Mouse (Mus musculus) forebrain, embryonic 15.5 days (tissue): Measurements from ENCODE around the gene Pde8a. TPM values are rescaled to one million over a fixed set of nuclear protein-coding genes. Genes with fewer than 3 reads are reported as not detected.
A peak's percentile ranks its signal among the peaks of the same experiment; 100 is the strongest.

ENCODE experiments used
- ATAC-seq: fragments of 200-750 bp; cut with Nextera tagmentation; replicated peaks from 2 replicates; pipeline ENCODE4 v1.8.0; 2017; ENCODE audit warnings: mild to moderate bottlenecking, moderate TSS enrichment, moderate library complexity
- H3K27ac ChIP-seq: fragments of 300-500 bp; sonication (generic); replicated peaks from 2 replicates; pipeline ENCODE4 v1.5.1; 2015; ENCODE audit warnings: mild to moderate bottlenecking, inconsistent platforms
- H3K27me3 ChIP-seq: fragments of 300-500 bp; sonication (generic); 2 replicates; pipeline ENCODE4 v1.6.1; 2015; ENCODE audit warnings: inconsistent platforms
- H3K36me3 ChIP-seq: fragments of 300-500 bp; sonication (generic); 2 replicates; pipeline ENCODE4 v1.6.1; 2015; ENCODE audit warnings: mild to moderate bottlenecking, inconsistent platforms
- H3K4me1 ChIP-seq: fragments of 300-500 bp; sonication (generic); 2 replicates; pipeline ENCODE4 v1.6.1; 2015; ENCODE audit warnings: inconsistent platforms
- H3K4me2 ChIP-seq: fragments of 300-500 bp; sonication (generic); replicated peaks from 2 replicates; pipeline ENCODE4 v1.6.1; 2015; ENCODE audit warnings: mild to moderate bottlenecking, inconsistent platforms
- H3K4me3 ChIP-seq: fragments of 300-500 bp; sonication (generic); 2 replicates; pipeline ENCODE4 v1.5.1; 2015; ENCODE audit warnings: mild to moderate bottlenecking, inconsistent platforms
- H3K9ac ChIP-seq: fragments of 300-500 bp; sonication (generic); replicated peaks from 2 replicates; pipeline ENCODE4 v1.6.1; 2015; ENCODE audit warnings: mild to moderate bottlenecking, inconsistent platforms
- H3K9me3 ChIP-seq: fragments of 300-500 bp; sonication (generic); 2 replicates; pipeline ENCODE4 v1.6.1; 2016; ENCODE audit warnings: inconsistent platforms
- WGBS: fragments of 180-500 bp; shearing (Covaris S2); methylation state at CpG from one replicate; pipeline ENCODE4 v1.1.7; 2015; ENCODE audit warnings: mixed read lengths; 5-methylcytosine and 5-hydroxymethylcytosine counted together
- polyA plus RNA-seq: library from polyadenylated mRNA; unstranded; fragments of >200 nt; fragmentation: Nextera tagmentation; extraction: Ambion mirVana; gene quantifications from 2 replicates; pipeline ENCODE4 v1.2.1, GENCODE M21; 2015

Gene Pde8a
- polyA plus RNA-seq, 1 experiment from 2014 or later, result 2.2 TPM

GRCm38 (mm10) chr7:81212697-81213346 lies 574 bp upstream of the Pde8a start:
- H3K36me3 ChIP-seq, result no peaks in the 10 kb centered on the region
- H3K27me3 ChIP-seq, result peaks cover 65% of the 10 kb centered on the region
- H3K4me3 ChIP-seq, result peak overlapping the region; percentile 47
- H3K27ac ChIP-seq, result no peak overlapping the region
- peak overlapping the region; percentile 49 for H3K4me2 ChIP-seq
- peaks cover 21% of the 10 kb centered on the region for H3K4me1 ChIP-seq
- peak; percentile 83 for ATAC-seq
- H3K9me3 ChIP-seq, result no peaks in the 10 kb centered on the region
- H3K9ac ChIP-seq, result no peak overlapping the region
- WGBS, result under 1% methylated on average over 49 of the region's 57 CpGs

- H3K4me3 ChIP-seq, result peak overlapping the region; percentile 47
- H3K9me3 ChIP-seq, result no peaks in the 10 kb centered on the region
- WGBS, result 3% methylated on average over 39 of the region's 40 CpGs
- H3K4me2 ChIP-seq, result peak overlapping the region; percentile 49
- H3K27me3 ChIP-seq, result peaks cover 65% of the 10 kb centered on the region
- H3K4me1 ChIP-seq, result peaks cover 21% of the 10 kb centered on the region
- no peaks in the 10 kb centered on the region for H3K36me3 ChIP-seq
- ATAC-seq, result no peak; the same call in 1 of the 2 replicates
- no peak overlapping the region for H3K27ac ChIP-seq
- H3K9ac ChIP-seq, result peak overlapping the region; percentile 29; the same call in 1 of the 2 replicates
Measured at GRCm38 (mm10) chr7:81214153-81214907, 934 bp downstream of the Pde8a start.

GRCm38 (mm10) chr7:81215950-81216349 lies 2.6 kb downstream of the Pde8a start:
- Histone ChIP-seq H3K27ac (no peak overlapping the region), H3K36me3 (no peaks in the 10 kb centered on the region), H3K4me1 (peaks cover 21% of the 10 kb centered on the region), H3K4me2 (no peak overlapping the region), H3K4me3 (no peak overlapping the region), H3K9ac (no peak overlapping the region), H3K9me3 (no peaks in the 10 kb centered on the region), H3K27me3 (peaks cover 55% of the 10 kb centered on the region)
- no peak for ATAC-seq
- WGBS, result 85% methylated on average over 1 of the region's 1 CpGs

- H3K9me3 ChIP-seq, result no peaks in the 10 kb centered on the region
- H3K4me2 ChIP-seq, result no peak overlapping the region
- no peak overlapping the region for H3K4me3 ChIP-seq
- no peaks in the 10 kb centered on the region for H3K36me3 ChIP-seq
- H3K27ac ChIP-seq, result no peak overlapping the region
- ATAC-seq, result no peak
- peaks cover 22% of the 10 kb centered on the region for H3K27me3 ChIP-seq
- H3K4me1 ChIP-seq, result no peaks in the 10 kb centered on the region
- no peak overlapping the region for H3K9ac ChIP-seq
- WGBS, result 74% methylated on average over 7 of the region's 7 CpGs
Measured at GRCm38 (mm10) chr7:81219321-81219720, 5.9 kb downstream of the Pde8a start.

- Histone ChIP-seq H3K27me3 (peaks cover 11% of the 10 kb centered on the region), H3K27ac (no peak overlapping the region), H3K4me1 (no peaks in the 10 kb centered on the region), H3K36me3 (no peaks in the 10 kb centered on the region), H3K9ac (no peak overlapping the region), H3K9me3 (no peaks in the 10 kb centered on the region), H3K4me2 (no peak overlapping the region), H3K4me3 (no peak overlapping the region)
- WGBS, result 69% methylated on average over 3 of the region's 3 CpGs
- no peak for ATAC-seq
Measured at GRCm38 (mm10) chr7:81220381-81220780, 7.0 kb downstream of the Pde8a start.

- Histone ChIP-seq H3K4me1 (no peaks in the 10 kb centered on the region), H3K4me3 (no peak overlapping the region), H3K27ac (no peak overlapping the region), H3K27me3 (no peaks in the 10 kb centered on the region), H3K9me3 (no peaks in the 10 kb centered on the region), H3K9ac (no peak overlapping the region), H3K4me2 (no peak overlapping the region), H3K36me3 (no peaks in the 10 kb centered on the region)
- 87% methylated on average over 7 of the region's 7 CpGs for WGBS
- no peak for ATAC-seq
Measured at GRCm38 (mm10) chr7:81224260-81224659, 10.9 kb downstream of the Pde8a start.

GRCm38 (mm10) chr7:81230091-81230792 lies 16.8 kb downstream of the Pde8a start:
- no peak overlapping the region for H3K4me2 ChIP-seq
- WGBS, result 88% methylated on average over 7 of the region's 7 CpGs
- no peak for ATAC-seq
- H3K27ac ChIP-seq, result no peak overlapping the region
- no peaks in the 10 kb centered on the region for H3K27me3 ChIP-seq
- no peaks in the 10 kb centered on the region for H3K4me1 ChIP-seq
- no peak overlapping the region for H3K9ac ChIP-seq
- no peaks in the 10 kb centered on the region for H3K9me3 ChIP-seq
- no peak overlapping the region for H3K4me3 ChIP-seq
- no peaks in the 10 kb centered on the region for H3K36me3 ChIP-seq

GRCm38 (mm10) chr7:81232674-81233073 lies 19.3 kb downstream of the Pde8a start:
- H3K27ac ChIP-seq, result no peak overlapping the region
- ATAC-seq, result no peak
- H3K4me2 ChIP-seq, result no peak overlapping the region
- no peaks in the 10 kb centered on the region for H3K27me3 ChIP-seq
- H3K4me3 ChIP-seq, result no peak overlapping the region
- no peaks in the 10 kb centered on the region for H3K36me3 ChIP-seq
- H3K9ac ChIP-seq, result no peak overlapping the region
- H3K4me1 ChIP-seq, result no peaks in the 10 kb centered on the region
- WGBS, result 73% methylated on average over 2 of the region's 2 CpGs
- no peaks in the 10 kb centered on the region for H3K9me3 ChIP-seq

- Histone ChIP-seq H3K9ac (no peak overlapping the region), H3K4me1 (no peaks in the 10 kb centered on the region), H3K4me3 (no peak overlapping the region), H3K27ac (no peak overlapping the region), H3K4me2 (no peak overlapping the region), H3K27me3 (no peaks in the 10 kb centered on the region), H3K9me3 (no peaks in the 10 kb centered on the region), H3K36me3 (no peaks in the 10 kb centered on the region)
- no peak for ATAC-seq
- WGBS, result 73% methylated on average over 2 of the region's 2 CpGs
Measured at GRCm38 (mm10) chr7:81235117-81235516, 21.7 kb downstream of the Pde8a start.

GRCm38 (mm10) chr7:81235600-81236223 lies 22.3 kb downstream of the Pde8a start:
- no peaks in the 10 kb centered on the region for H3K36me3 ChIP-seq
- no peak for ATAC-seq
- no peak overlapping the region for H3K4me2 ChIP-seq
- no peaks in the 10 kb centered on the region for H3K9me3 ChIP-seq
- H3K27me3 ChIP-seq, result no peaks in the 10 kb centered on the region
- no peaks in the 10 kb centered on the region for H3K4me1 ChIP-seq
- H3K4me3 ChIP-seq, result no peak overlapping the region
- H3K27ac ChIP-seq, result no peak overlapping the region
- WGBS, result 76% methylated on average over 4 of the region's 4 CpGs
- no peak overlapping the region for H3K9ac ChIP-seq

GRCm38 (mm10) chr7:81243361-81243760 lies 30.0 kb downstream of the Pde8a start:
- H3K27me3 ChIP-seq, result no peaks in the 10 kb centered on the region

GRCm38 (mm10) chr7:81249854-81250279 lies 36.5 kb downstream of the Pde8a start:
- no peak overlapping the region for H3K27ac ChIP-seq
- H3K9me3 ChIP-seq, result no peaks in the 10 kb centered on the region
- WGBS, result 91% methylated on average over 3 of the region's 3 CpGs
- H3K36me3 ChIP-seq, result no peaks in the 10 kb centered on the region
- no peak overlapping the region for H3K4me3 ChIP-seq
- H3K27me3 ChIP-seq, result no peaks in the 10 kb centered on the region
- no peak overlapping the region for H3K9ac ChIP-seq
- no peak overlapping the region for H3K4me2 ChIP-seq
- no peaks in the 10 kb centered on the region for H3K4me1 ChIP-seq
- no peak for ATAC-seq

More at GRCm38 (mm10) chr7:81243361-81243760, 30.0 kb downstream of the Pde8a start:
- no peak for ATAC-seq
- no peak overlapping the region for H3K4me2 ChIP-seq
- H3K4me3 ChIP-seq, result no peak overlapping the region
- H3K9me3 ChIP-seq, result no peaks in the 10 kb centered on the region
- no peak overlapping the region for H3K9ac ChIP-seq
- H3K27ac ChIP-seq, result no peak overlapping the region
- no peaks in the 10 kb centered on the region for H3K36me3 ChIP-seq
- 73% methylated on average over 5 of the region's 5 CpGs for WGBS
- no peaks in the 10 kb centered on the region for H3K4me1 ChIP-seq
